ENCODE assay signal across 13 mouse cellular contexts in the genomic region with DNA sequence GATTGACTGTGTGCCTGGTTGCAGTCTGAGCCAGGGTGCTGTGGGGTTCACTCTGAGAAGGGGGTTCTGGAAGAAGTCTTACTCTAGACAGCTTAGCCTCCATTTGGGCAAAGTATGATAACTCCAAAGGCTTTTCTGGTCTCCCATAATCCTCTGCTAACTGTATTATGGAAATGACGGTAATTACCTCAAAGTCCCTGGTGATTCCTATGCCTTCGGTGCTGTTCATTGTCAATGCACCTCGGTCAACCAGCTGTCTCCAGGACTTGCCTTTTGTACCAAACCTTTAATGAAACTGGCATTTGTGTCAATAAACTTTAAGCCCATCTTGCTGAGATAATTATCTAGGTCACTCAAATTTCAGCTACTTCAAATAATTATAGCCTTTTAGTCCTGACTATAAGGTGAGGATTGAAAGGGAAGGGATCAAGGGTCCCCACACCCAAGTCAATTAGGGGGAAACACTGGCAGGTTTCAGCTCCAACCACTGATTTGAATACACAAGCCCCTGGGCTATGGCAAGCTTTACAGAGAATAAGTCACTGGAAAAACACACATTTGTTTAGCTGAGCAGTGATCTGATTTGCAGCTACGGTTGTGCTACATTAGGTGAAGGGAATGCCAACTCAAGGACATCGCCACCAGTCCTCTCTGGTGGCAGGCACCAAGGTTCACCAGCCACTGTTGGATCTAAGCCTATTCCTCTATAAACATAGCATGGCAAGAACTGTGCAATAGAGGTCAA.
A peak's percentile ranks its signal among the peaks of the same experiment; 100 is the strongest.
DNase-seq lines count a peak whose midpoint lies in the region; ATAC-seq and TF ChIP-seq lines count a peak whose summit lies in the region.
"Had no signal": no experiment of that assay in that cellular context is flagged by ENCODE, and none has a peak within 500 bp of the region (broad histone marks: within the 10 kb centered on the region; RNA-seq: fewer than 3 reads in every experiment).

No protein-coding gene starts in this region.

- no peak for TF ChIP-seq CTCF in hindbrain, postnatal 0 days (IDR thresholded peaks at IDR 0.05; ENCODE audit: low read depth)

- H3K9ac ChIP-seq in hindbrain, postnatal 0 days (replicated peaks; ENCODE audit: low read length): no peak overlapping the region
- no peak overlapping the region for H3K9ac ChIP-seq in forebrain, embryonic 12.5 days
- no peak overlapping the region for H3K9ac ChIP-seq in neural tube, embryonic 14.5 days (replicated peaks; ENCODE audit: low read depth, low read length)

- peaks cover 13% of the 10 kb centered on the region for H3K4me1 ChIP-seq in hindbrain, embryonic 10.5 days (replicated peaks)
- H3K4me1 ChIP-seq in hindbrain, postnatal 0 days (ENCODE audit: insufficient read depth, low read length): peaks cover 7% of the 10 kb centered on the region; the same call in 1 of the 2 replicates
- peaks cover 17% of the 10 kb centered on the region for H3K4me1 ChIP-seq in forebrain, embryonic 12.5 days
- H3K4me1 ChIP-seq in neural tube, embryonic 14.5 days (ENCODE audit: control insufficient read depth, insufficient read depth, low read length): peaks cover 11% of the 10 kb centered on the region; the same call in 1 of the 2 replicates

- H3K4me3 ChIP-seq in hindbrain, embryonic 10.5 days: no peak overlapping the region
- H3K4me3 ChIP-seq in hindbrain, postnatal 0 days (ENCODE audit: low read length): no peak overlapping the region
- no peak overlapping the region for H3K4me3 ChIP-seq in forebrain, embryonic 12.5 days (replicated peaks)
- H3K4me3 ChIP-seq in neural tube, embryonic 14.5 days (ENCODE audit: low read depth, low read length): no peak overlapping the region

- H3K36me3 ChIP-seq in hindbrain, embryonic 10.5 days: no peaks in the 10 kb centered on the region
- no peaks in the 10 kb centered on the region for H3K36me3 ChIP-seq in hindbrain, postnatal 0 days (ENCODE audit: insufficient read depth, low read length)
- H3K36me3 ChIP-seq in forebrain, embryonic 12.5 days (replicated peaks): no peaks in the 10 kb centered on the region
- H3K36me3 ChIP-seq in neural tube, embryonic 14.5 days (ENCODE audit: control insufficient read depth, insufficient read depth, low read length): no peaks in the 10 kb centered on the region

- no peak for DNase-seq in hindbrain, embryonic 10.5 days (ENCODE audit: low spot score)
- DNase-seq in hindbrain, postnatal 0 days (ENCODE audit: low spot score): no peak
- peak; percentile 16 for DNase-seq in kidney, postnatal 10 days
- DNase-seq in lung, postnatal 10 days: no peak
- DNase-seq in spleen, postnatal 36 days (ENCODE audit: low spot score in 2 of 2): no peak
- DNase-seq: cerebellum, adult 9-11 months; gastrocnemius, postnatal 36 days; heart, postnatal 10 days; spleen, adult 18-20 months; thymus, adult 18-20 months had no signal

- H3K27ac ChIP-seq in hindbrain, embryonic 10.5 days: peak overlapping the region; percentile 71
- no peak overlapping the region; the same call in 1 of the 2 replicates for H3K27ac ChIP-seq in hindbrain, postnatal 0 days
- peak overlapping the region; percentile 75 for H3K27ac ChIP-seq in forebrain, embryonic 12.5 days
- no peak overlapping the region; the same call in 1 of the 2 replicates for H3K27ac ChIP-seq in neural tube, embryonic 14.5 days (ENCODE audit: low read depth, low read length)

- H3K27me3 ChIP-seq in hindbrain, embryonic 10.5 days (ENCODE audit: insufficient read depth, poor library complexity, severe bottlenecking): no peaks in the 10 kb centered on the region
- no peaks in the 10 kb centered on the region for H3K27me3 ChIP-seq in hindbrain, postnatal 0 days (ENCODE audit: insufficient read depth, low read length)
- H3K27me3 ChIP-seq in forebrain, embryonic 12.5 days: no peaks in the 10 kb centered on the region
- no peaks in the 10 kb centered on the region for H3K27me3 ChIP-seq in neural tube, embryonic 14.5 days (ENCODE audit: control insufficient read depth, insufficient read depth, low read length)

- no peaks in the 10 kb centered on the region for H3K9me3 ChIP-seq in hindbrain, embryonic 10.5 days
- no peaks in the 10 kb centered on the region for H3K9me3 ChIP-seq in hindbrain, postnatal 0 days (ENCODE audit: low read length)
- no peaks in the 10 kb centered on the region for H3K9me3 ChIP-seq in forebrain, embryonic 12.5 days
- no peaks in the 10 kb centered on the region for H3K9me3 ChIP-seq in neural tube, embryonic 14.5 days (ENCODE audit: control insufficient read depth, low read length)

- H3K4me2 ChIP-seq in hindbrain, postnatal 0 days (ENCODE audit: low read depth, low read length): no peak overlapping the region
- no peak overlapping the region for H3K4me2 ChIP-seq in forebrain, embryonic 12.5 days
- no peak overlapping the region for H3K4me2 ChIP-seq in neural tube, embryonic 14.5 days (ENCODE audit: low read depth, low read length)

- no peak; the same call in 1 of the 2 replicates for ATAC-seq in hindbrain, postnatal 0 days
- ATAC-seq in forebrain, embryonic 12.5 days (ENCODE audit: low FRiP score): peak; percentile 51
- peak; percentile 28; the same call in 1 of the 2 replicates for ATAC-seq in neural tube, embryonic 14.5 days (ENCODE audit: low read depth)
- no peak for ATAC-seq in inflammation-experienced regulatory T-cells, adult 6 months

- 73% methylated on average over 5 of the region's 5 CpGs for WGBS in hindbrain, embryonic 10.5 days
- 41% methylated on average over 5 of the region's 5 CpGs for WGBS in hindbrain, postnatal 0 days
- 28% methylated on average over 5 of the region's 5 CpGs for WGBS in forebrain, embryonic 12.5 days
- 29% methylated on average over 5 of the region's 5 CpGs for WGBS in neural tube, embryonic 14.5 days

Comparison
In these comparisons a context has a peak if more than half of its experiments do, and no peak if none do; other contexts are left out.
1. H3K27ac ChIP-seq: peak in hindbrain, embryonic 10.5 days (single experiment) and forebrain, embryonic 12.5 days (single experiment); none in hindbrain, postnatal 0 days (single experiment) and neural tube, embryonic 14.5 days (single experiment).
2. ATAC-seq: peak in forebrain, embryonic 12.5 days (single experiment) and neural tube, embryonic 14.5 days (single experiment); none in hindbrain, postnatal 0 days (single experiment) and inflammation-experienced regulatory T-cells, adult 6 months (single experiment).